ENCODE assay signal across 16 mouse cellular contexts in genomic region chr1:91032393-91032971, GRCm38 (mm10). TPM values are rescaled to one million over a fixed set of nuclear protein-coding genes. Genes with fewer than 3 reads are reported as not detected.
DNase-seq lines count a peak whose midpoint lies in the region; ATAC-seq and TF ChIP-seq lines count a peak whose summit lies in the region.
"Had no signal": no experiment of that assay in that cellular context is flagged by ENCODE, and none has a peak within 500 bp of the region (broad histone marks: within the 10 kb centered on the region; RNA-seq: fewer than 3 reads in every experiment).

No protein-coding gene starts in this region.

- no peak overlapping the region for H3K4me3 ChIP-seq in heart, postnatal 0 days (ENCODE audit: low read depth, low read length)
- H3K4me3 ChIP-seq in intestine, embryonic 16.5 days (ENCODE audit: low read length), result no peak overlapping the region
- no peak overlapping the region for H3K4me3 ChIP-seq in liver, embryonic 16.5 days (ENCODE audit: low read depth, low read length)
- H3K4me3 ChIP-seq: embryonic facial prominence, embryonic 15.5 days; forebrain, embryonic 13.5 days; hindbrain, embryonic 13.5 days had no signal

- TF ChIP-seq EP300 in heart, postnatal 0 days (IDR thresholded peaks at IDR 0.05; ENCODE audit: low read depth), result no peak

- 13% methylated on average over 11 of the region's 11 CpGs for WGBS in heart, postnatal 0 days
- 25% methylated on average over 11 of the region's 11 CpGs for WGBS in intestine, embryonic 16.5 days
- WGBS in liver, embryonic 16.5 days (ENCODE audit: insufficient replicate concordance), result 50% methylated on average over 11 of the region's 11 CpGs

- 0 out of 2 replicates have a peak overlapping the region, but pooled peaks have one; percentile 25 for H3K9ac ChIP-seq in heart, postnatal 0 days (replicated peaks; ENCODE audit: low read depth, low read length)
- H3K9ac ChIP-seq in intestine, embryonic 16.5 days (ENCODE audit: low read depth, low read length), result 0 out of 2 replicates have a peak overlapping the region, but pooled peaks have one; percentile 17
- H3K9ac ChIP-seq in liver, embryonic 16.5 days (ENCODE audit: low read depth, low read length), result no peak overlapping the region
- H3K9ac ChIP-seq: embryonic facial prominence, embryonic 15.5 days; forebrain, embryonic 13.5 days; hindbrain, embryonic 13.5 days had no signal

- no peak for TF ChIP-seq CTCF in heart, postnatal 0 days (IDR thresholded peaks at IDR 0.05; ENCODE audit: low read depth)

- no peak for DNase-seq in heart, postnatal 0 days (ENCODE audit: low spot score)
- DNase-seq in heart, adult 8-10 months (ENCODE audit: low spot score), result no peak
- peak; percentile 48 for DNase-seq in kidney, postnatal 10 days
- no peak for DNase-seq in cerebellum, adult 11 months
- DNase-seq: adrenal gland, adult 8-10 months; lung, adult 2 months; right cerebral cortex, postnatal 25 days; thymus, postnatal 36 days had no signal

- no peaks in the 10 kb centered on the region for H3K9me3 ChIP-seq in heart, postnatal 0 days (replicated peaks; ENCODE audit: control insufficient read depth, low read length)
- H3K9me3 ChIP-seq in intestine, embryonic 16.5 days (ENCODE audit: control insufficient read depth, low read length), result no peaks in the 10 kb centered on the region
- H3K9me3 ChIP-seq in liver, embryonic 16.5 days (replicated peaks; ENCODE audit: control insufficient read depth, low read length), result no peaks in the 10 kb centered on the region
- H3K9me3 ChIP-seq: embryonic facial prominence, embryonic 15.5 days; forebrain, embryonic 13.5 days; hindbrain, embryonic 13.5 days had no signal

- peaks cover 40% of the 10 kb centered on the region for H3K4me1 ChIP-seq in heart, postnatal 0 days (ENCODE audit: control insufficient read depth, insufficient read depth)
- H3K4me1 ChIP-seq in intestine, embryonic 16.5 days (ENCODE audit: control insufficient read depth, insufficient read depth, low read length), result peaks cover 12% of the 10 kb centered on the region
- H3K4me1 ChIP-seq in liver, embryonic 16.5 days (ENCODE audit: control insufficient read depth, low read depth, low read length), result no peaks in the 10 kb centered on the region
- H3K4me1 ChIP-seq: forebrain, embryonic 13.5 days had no signal

- no peaks in the 10 kb centered on the region for H3K27me3 ChIP-seq in heart, postnatal 0 days (ENCODE audit: control insufficient read depth, insufficient read depth, low read length)
- no peaks in the 10 kb centered on the region for H3K27me3 ChIP-seq in intestine, embryonic 16.5 days (replicated peaks; ENCODE audit: control insufficient read depth, insufficient read depth, low read length)
- no peaks in the 10 kb centered on the region for H3K27me3 ChIP-seq in liver, embryonic 16.5 days (ENCODE audit: control insufficient read depth, insufficient read depth, low read depth, low read length)
- H3K27me3 ChIP-seq: CH12.LX; embryonic facial prominence, embryonic 15.5 days; forebrain, embryonic 13.5 days; hindbrain, embryonic 13.5 days; Patski had no signal

- ATAC-seq in heart, postnatal 0 days (ENCODE audit: insufficient read depth, low read depth), result peak; percentile 80
- peak; percentile 88 for ATAC-seq in intestine, embryonic 16.5 days
- ATAC-seq in liver, embryonic 16.5 days (ENCODE audit: low read depth), result peak; percentile 84
- ATAC-seq in cerebellum, adult (ENCODE audit: insufficient number of reproducible peaks, low FRiP score, low TSS enrichment), result no peak
- ATAC-seq: forebrain, embryonic 13.5 days; Patski had no signal

- peak overlapping the region; percentile 82 for H3K27ac ChIP-seq in heart, postnatal 0 days (ENCODE audit: low read depth)
- no peak overlapping the region for H3K27ac ChIP-seq in intestine, embryonic 16.5 days (ENCODE audit: low read length)
- H3K27ac ChIP-seq in liver, embryonic 16.5 days (ENCODE audit: low read length), result no peak overlapping the region
- H3K27ac ChIP-seq: embryonic facial prominence, embryonic 15.5 days; forebrain, embryonic 13.5 days; hindbrain, embryonic 13.5 days had no signal

- no peak overlapping the region for H3K4me2 ChIP-seq in heart, postnatal 0 days (ENCODE audit: low read depth, low read length)
- H3K4me2 ChIP-seq in intestine, embryonic 16.5 days (ENCODE audit: low read depth, low read length), result no peak overlapping the region
- no peak overlapping the region for H3K4me2 ChIP-seq in liver, embryonic 16.5 days (ENCODE audit: low read depth, low read length)
- H3K4me2 ChIP-seq: embryonic facial prominence, embryonic 15.5 days; forebrain, embryonic 13.5 days; hindbrain, embryonic 13.5 days had no signal

- H3K36me3 ChIP-seq in heart, postnatal 0 days (replicated peaks; ENCODE audit: control insufficient read depth, insufficient read depth, low read length), result no peaks in the 10 kb centered on the region
- no peaks in the 10 kb centered on the region for H3K36me3 ChIP-seq in intestine, embryonic 16.5 days (ENCODE audit: control insufficient read depth, insufficient read depth, low read length)
- no peaks in the 10 kb centered on the region for H3K36me3 ChIP-seq in liver, embryonic 16.5 days (ENCODE audit: control insufficient read depth, insufficient read depth)
- H3K36me3 ChIP-seq: embryonic facial prominence, embryonic 15.5 days; hindbrain, embryonic 13.5 days had no signal

RNA-seq across cellular contexts. Expression of gene Lrrfip1, which starts 33.9 kb away (rescaled TPM):
- total RNA-seq in heart, postnatal 0 days (2014; rRNA removed; ENCODE audit: low replicate concordance), result 120 and 135 TPM in 2 replicates
- 140 and 168 TPM in 2 replicates for polyA plus RNA-seq in heart, postnatal 0 days (2015; fragmentation: Nextera tagmentation; extraction: Ambion mirVana)
- total RNA-seq in heart, adult 8-10 months (2022), result 10 to 100 TPM; 55.4 to 72.1 (median 61.1) TPM
- 69.2 and 73.7 TPM in 2 replicates for polyA plus RNA-seq in intestine, embryonic 16.5 days (2015; fragmentation: Nextera tagmentation; extraction: Ambion mirVana)
- 16.1 and 20.5 TPM in 2 replicates for polyA plus RNA-seq in liver, embryonic 16.5 days (2015; fragmentation: Nextera tagmentation; extraction: Ambion mirVana)
